Mouse (Mus musculus): ENCODE measurements around the gene Ldb2.

DNA sequence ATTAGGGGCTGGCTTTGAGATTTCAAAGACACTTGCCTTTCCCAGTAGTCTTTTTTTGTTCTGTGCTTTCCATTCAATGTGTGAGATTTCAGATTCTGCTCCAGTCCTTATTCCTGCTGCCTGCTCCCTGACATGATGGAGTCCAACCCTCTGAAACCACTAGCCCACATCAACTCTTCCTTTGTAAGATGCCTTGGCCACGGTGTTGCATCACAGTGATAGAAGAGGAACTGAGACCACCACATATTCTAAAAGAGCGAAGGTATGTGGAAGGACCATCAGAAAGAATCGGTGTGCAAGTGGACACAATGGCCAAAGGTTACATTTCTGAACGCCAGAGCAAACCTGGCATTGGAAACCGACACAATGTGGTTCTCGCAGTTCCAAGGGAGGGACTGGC is 309.0 kb downstream of the Ldb2 start:
- TF ChIP-seq CTCF (IDR thresholded peaks at IDR 0.05; ENCODE audit: low read depth) = no peak
- no peak for TF ChIP-seq EP300 (IDR thresholded peaks at IDR 0.05; ENCODE audit: low read depth)
